Mouse (Mus musculus) kidney, adult 9 months (tissue): ENCODE results near the gene Nudt5.
"Not testable (repeated sequence)": the region's sequence is repeated elsewhere in the genome, so short reads cannot be mapped to it uniquely, and the experiment has no call there.

Experiments
- DNase-seq: peaks from one replicate; pipeline ENCODE4 v3.0.0; 2022

The Nudt5 gene

DNA sequence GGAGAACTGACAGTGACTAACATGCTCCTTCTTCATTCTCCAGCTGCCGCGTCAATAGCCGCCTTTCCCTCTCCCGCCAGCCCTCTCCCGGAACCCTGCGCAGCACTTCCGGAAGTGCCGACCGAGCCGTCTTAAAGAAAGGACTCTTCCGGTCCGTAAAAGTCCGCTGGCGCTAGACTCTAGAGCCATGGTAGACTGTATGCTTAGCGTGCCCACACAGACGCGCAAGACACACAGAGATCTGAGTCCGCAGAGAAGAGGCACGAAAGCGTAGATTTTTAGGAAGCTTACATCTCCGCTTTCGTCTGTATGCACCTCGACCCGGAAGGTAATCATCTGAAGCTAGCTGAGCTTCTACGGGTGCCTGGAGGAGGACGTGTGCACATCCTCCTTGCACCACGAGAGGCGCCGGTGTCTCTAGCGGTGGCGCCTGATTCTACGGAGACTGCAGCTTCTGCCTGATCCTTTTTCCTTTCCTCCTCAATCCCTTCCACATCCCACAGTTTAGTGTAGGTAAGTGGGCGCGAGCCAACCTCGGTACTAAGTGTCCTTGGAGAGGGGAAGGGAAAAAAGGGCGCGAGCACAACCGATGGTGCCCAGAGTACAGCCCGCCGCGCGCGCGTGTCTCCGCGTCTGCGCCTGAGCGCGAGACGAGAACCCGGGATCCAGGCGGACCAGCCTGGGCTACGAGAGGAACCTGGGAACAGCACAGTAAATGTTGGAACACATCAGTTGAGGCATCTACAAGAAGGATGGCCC is at the start of gene Nudt5, which contains the start of gene Cdc123:
Gene Nudt5 (plus strand): TSS at position 147 of the 759 bp plus-strand sequence.
Gene Cdc123 (minus strand): TSS at position 292 of the 759 bp plus-strand sequence.
- peak; percentile 94 for DNase-seq

GRCm38 (mm10) chr2:5797816-5798672 is 46.8 kb upstream of the Nudt5 start:
- DNase-seq: no peak

- no peak for DNase-seq
Measured at GRCm38 (mm10) chr2:5801182-5801640, 43.6 kb upstream of the Nudt5 start.

GRCm38 (mm10) chr2:5801927-5802590 is 42.8 kb upstream of the Nudt5 start:
- no peak for DNase-seq

- DNase-seq: no peak
Measured at GRCm38 (mm10) chr2:5804440-5805045, 40.3 kb upstream of the Nudt5 start.

DNA sequence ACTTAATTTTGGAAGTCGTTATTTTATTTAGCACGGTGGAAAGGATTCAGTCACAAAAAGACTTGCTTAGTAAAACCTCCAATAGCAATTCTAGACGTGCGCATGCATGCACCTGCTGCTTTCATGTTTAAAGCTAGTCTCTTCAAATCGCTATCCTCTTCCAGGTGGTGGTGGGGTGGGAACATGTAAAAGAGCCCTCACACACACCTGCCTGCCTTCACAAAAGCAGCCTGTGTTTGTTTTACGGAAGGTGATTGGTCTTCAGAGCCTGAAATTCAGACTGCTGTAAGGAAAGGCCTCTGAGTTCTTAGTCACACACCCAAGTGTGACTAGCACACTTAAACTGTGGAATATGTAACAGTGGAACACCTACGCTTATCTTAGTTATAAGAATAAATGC is 39.6 kb upstream of the Nudt5 start:
- DNase-seq: no peak

- DNase-seq: not testable (repeated sequence)
Measured at GRCm38 (mm10) chr2:5806201-5806600, 38.6 kb upstream of the Nudt5 start.

DNA sequence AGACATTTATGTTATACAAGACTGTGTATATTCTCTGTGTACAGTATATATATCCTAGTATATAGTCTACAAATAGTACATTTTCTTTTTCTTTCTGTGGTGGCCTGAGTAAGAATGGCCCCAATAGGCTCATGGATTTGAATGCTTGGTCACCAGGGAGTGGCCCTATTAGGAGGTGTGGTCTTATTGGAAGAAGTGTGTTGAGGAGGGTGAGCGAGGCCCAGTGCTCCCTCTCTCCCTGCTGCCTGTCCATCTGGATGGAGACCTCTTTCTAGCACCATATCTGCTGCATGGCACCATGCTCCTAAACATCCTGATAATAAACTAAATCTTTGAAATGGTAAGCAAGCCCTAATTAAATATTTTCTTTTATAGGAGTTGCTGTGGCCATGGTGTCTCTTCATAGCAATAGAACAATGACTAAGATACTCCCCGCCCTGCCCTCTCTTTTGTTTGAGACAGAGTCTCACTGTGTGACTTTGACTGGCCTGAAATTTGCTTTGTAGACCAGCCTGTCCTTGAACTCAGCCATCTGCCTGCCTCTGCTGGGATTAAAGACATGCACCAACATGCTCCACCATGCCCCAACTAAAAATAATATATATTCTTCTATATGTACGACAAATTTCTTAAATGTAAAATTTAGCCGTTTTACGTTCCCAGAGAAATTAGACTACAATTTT is 34.6 kb upstream of the Nudt5 start:
- no peak for DNase-seq

DNA sequence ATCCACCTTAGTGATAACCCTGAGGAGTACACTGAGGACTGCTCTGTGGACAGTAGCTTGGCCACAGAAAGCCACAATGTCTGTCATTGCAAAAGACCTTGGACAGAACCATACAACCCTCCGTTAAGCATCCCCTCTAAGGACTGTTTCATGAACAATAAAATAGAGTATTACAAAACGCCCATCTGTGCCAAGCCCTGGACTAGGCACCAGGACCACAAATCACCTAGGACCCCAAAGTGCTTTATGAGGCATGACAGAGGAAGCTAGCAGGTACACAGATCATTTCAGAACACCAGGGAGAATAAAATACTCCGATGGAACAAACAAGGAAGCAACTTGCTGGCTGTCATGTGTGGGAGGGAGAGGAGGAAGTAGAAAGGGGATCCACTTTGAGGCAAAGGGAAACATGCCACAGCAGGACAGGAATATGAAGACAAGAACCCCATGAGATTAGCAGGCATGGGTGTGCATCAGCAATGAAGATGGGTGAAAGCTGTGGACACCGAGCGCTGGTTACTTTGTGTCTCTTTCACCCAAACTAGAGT is 33.5 kb upstream of the Nudt5 start:
- no peak for DNase-seq

- no peak for DNase-seq
Measured at GRCm38 (mm10) chr2:5821264-5821663, 23.6 kb upstream of the Nudt5 start.

GRCm38 (mm10) chr2:5822449-5822848 is 22.4 kb upstream of the Nudt5 start:
- no peak for DNase-seq

DNA sequence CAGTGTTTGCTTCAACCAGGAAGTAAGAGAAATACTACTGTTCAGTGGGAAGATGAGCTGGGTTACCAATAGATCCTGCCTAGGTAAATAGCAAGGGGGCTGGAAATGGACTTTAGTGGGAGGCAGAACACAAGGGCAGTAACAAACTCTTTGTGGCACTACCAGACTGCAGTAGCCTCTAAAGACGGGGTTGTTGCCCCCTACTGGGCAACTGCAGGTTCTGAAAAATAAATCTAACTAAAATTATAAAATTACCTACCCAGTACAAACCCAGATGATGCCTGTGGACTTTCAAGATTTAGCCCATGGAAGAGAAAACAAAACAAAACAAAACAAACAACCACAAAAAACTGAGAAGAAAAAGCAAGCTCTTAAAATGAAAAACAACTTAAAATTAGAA is 20.6 kb upstream of the Nudt5 start:
- DNase-seq: no peak

DNA sequence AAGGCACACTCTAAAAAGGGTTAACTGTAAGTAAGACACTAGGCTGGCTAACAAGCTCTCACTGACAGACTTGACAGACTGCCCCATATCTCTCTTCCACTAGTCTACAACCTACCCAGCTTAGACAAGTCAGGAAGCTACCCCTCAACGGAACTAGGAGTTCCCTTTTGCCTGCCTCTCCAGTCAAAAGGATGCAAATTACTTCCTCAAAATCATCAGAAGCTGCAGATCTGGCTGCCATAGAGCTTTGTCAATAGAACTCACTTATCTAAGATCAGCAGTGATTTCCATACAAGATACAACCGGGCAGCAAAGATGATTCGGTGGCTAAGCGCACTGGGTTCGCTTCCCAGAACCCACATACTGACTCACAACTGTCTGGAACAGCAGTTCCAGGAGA is 20.1 kb upstream of the Nudt5 start:
- no peak for DNase-seq

- DNase-seq: no peak
Measured at GRCm38 (mm10) chr2:5825265-5825913, 19.4 kb upstream of the Nudt5 start.

DNA sequence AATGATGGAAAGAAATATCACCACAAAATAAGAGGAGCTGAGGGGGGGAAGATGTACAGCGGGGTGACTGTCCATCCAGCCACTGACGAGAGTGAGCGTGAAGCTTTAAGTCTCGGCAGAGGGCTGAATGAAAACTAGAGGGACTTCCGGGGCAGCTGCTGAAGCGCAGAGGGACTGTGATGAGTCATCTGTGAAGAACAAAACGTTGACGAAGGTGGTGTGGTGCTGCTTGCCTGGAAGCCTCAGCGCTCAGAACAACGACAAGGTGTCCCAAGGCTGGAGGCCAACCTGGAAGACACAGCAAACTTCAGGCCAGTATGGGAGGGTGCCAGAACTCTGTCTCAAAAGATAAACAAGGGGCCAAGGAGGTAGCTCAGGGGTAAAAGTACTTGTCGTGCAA is 4.0 kb upstream of the Nudt5 start:
- no peak for DNase-seq

DNA sequence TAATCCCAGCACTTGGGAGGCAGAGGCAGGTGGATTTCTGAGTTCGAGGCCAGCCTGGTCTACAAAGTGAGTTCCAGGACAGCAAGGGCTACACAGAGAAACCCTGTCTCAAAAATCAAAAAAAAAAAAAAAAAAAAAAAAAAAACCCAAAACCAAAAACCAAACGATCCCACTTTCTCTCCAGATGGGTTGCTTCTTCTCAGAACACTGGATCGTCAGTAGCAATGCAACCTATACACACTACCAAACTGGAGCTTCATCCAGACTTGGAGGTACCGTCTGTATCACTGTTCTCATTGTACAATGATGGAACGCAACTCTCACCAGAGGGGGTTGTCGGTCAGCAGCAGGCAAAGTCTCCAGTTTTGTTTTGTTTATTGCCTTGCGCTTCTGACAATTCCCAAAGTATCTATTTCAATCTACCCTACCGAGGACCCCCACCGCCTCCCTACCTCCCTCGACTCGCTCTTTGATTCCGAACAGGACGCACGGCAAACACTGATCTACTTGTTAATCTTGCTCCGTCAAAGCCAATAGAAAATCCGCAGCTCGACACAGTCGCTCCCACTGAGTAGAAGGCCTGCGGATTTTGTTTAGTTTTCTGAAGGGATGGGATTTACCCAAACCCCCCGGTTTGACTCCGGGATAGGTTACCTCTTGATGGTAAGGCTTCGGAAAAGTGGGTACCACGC is 492 bp upstream of the Nudt5 start:
- DNase-seq: no peak

DNA sequence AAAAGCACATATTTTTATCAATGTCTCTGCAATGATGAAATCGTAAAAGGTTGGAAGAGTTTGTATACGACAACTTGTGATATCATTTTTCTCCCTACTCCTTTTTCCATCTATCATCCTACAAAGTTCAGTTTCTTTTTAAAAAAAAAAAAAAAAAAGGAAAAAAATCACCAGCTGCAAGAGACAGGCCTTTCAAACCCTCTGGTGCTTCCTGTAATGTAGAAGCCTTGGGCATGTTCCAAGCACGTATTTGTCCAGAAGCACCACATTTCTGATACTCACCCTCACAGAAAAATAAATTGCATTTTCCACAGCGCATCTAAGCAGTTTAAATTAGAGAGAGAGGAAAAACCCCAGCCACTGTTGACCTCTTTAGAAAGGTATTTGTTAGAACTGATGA is 1.0 kb downstream of the Nudt5 start:
- no peak for DNase-seq

DNA sequence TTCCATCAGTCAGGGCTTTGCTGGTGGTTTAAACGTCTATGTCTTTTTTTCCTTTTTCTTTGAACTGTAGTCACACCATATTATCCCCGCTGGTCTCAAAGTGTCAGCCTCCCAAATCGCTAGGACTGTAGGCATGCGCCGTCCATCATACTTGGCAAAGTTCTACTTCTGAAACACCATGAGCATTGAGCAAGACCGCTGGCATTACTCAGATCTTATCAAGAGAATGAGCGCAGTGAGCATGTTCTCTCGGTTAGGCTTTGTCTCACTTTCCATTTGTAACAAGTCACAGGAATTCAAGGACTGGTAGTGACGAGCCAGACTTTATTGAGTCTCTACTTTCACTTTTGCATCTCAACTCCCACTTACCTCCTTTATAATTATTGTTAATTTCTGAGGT is 6.3 kb downstream of the Nudt5 start:
- no peak for DNase-seq

GRCm38 (mm10) chr2:5851866-5852265 is 7.0 kb downstream of the Nudt5 start:
- no peak for DNase-seq

DNA sequence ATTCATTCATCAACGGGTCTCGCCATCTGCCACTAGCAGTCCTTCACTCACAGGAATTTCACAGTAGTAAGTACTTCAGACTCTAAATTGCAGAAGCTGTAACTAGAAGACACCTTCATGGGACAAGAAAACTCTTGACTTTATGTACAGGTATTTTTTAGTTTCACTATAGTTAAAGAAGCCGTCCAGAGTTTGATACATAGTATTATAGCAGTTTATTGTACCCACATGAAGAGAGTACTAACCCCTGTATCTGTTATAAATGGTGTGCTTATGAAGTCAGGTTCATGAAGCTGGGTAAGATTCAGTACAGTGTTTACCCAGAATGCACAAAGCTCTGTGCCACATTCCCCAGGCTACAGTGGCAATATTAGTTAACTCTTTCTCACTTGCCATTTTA is 18.0 kb downstream of the Nudt5 start, which contains the start of gene Gm13199:
Gene Gm13199 (minus strand): TSS at position 101 of the 400 bp plus-strand sequence.
- DNase-seq: no peak

DNA sequence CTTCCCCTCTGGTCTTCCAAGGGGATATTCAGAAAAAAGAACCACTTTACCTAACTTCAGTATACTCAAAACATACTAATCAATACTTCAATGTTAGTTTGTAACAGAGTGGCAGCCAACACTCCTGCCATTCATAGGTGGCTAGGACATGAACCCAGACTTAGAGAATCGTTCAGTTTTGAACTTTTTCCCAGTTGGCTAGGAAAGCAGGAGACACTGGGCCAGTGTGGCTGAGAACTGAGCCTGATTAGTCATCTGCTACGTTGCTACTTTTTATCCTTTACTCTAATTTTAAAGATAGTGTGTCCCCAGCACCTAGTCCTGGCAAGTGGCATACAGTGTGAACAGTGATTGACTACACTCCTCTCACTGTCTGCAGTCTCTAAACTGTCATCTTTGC is 22.9 kb downstream of the Nudt5 start:
- no peak for DNase-seq
